Mouse (Mus musculus) embryonic facial prominence, embryonic 11.5 days (tissue): ENCODE results near the gene BC025920. TPM values are rescaled to one million over a fixed set of nuclear protein-coding genes. Genes with fewer than 3 reads are reported as not detected.

Experiments
- ATAC-seq: fragments of 200-750 bp; cut with Nextera tagmentation; replicated peaks from 2 replicates; pipeline ENCODE4 v1.8.0; 2017; ENCODE audit warnings: low read depth; ENCODE audit not compliant: insufficient number of reproducible peaks, low FRiP score, low TSS enrichment
- DNase-seq: peaks from one replicate; pipeline ENCODE4 v3.0.0-alpha.2; 2015; ENCODE audit warnings: low spot score
- H3K27ac ChIP-seq: fragments of 300-500 bp; sonication (generic); replicated peaks from 2 replicates; pipeline ENCODE4 v1.5.1; 2014; ENCODE audit warnings: mild to moderate bottlenecking, low read depth, low read length, control low read depth
- H3K27me3 ChIP-seq: fragments of 300-500 bp; sonication (generic); 2 replicates; pipeline ENCODE4 v1.6.1; 2014; ENCODE audit warnings: mild to moderate bottlenecking, low read length, moderate library complexity, mixed read lengths; ENCODE audit not compliant: control insufficient read depth, insufficient read depth
- H3K36me3 ChIP-seq: fragments of 300-500 bp; sonication (generic); replicated peaks from 2 replicates; pipeline ENCODE4 v1.6.1; 2014; ENCODE audit warnings: low read depth, mild to moderate bottlenecking, low read length, moderate library complexity, mixed read lengths; ENCODE audit not compliant: control insufficient read depth, insufficient read depth
- H3K4me1 ChIP-seq: fragments of 300-500 bp; sonication (generic); 2 replicates; pipeline ENCODE4 v1.6.1; 2014; ENCODE audit warnings: low read length, mixed read lengths; ENCODE audit not compliant: control insufficient read depth, insufficient read depth
- H3K4me2 ChIP-seq: fragments of 300-500 bp; sonication (generic); 2 replicates; pipeline ENCODE4 v1.6.1; 2014; ENCODE audit warnings: low read depth, mild to moderate bottlenecking, control low read depth, low read length, moderate library complexity
- H3K4me3 ChIP-seq: fragments of 300-500 bp; sonication (generic); 2 replicates; pipeline ENCODE4 v1.5.1; 2014; ENCODE audit warnings: low read depth, low read length, control low read depth
- H3K9ac ChIP-seq: fragments of 300-500 bp; sonication (generic); replicated peaks from 2 replicates; pipeline ENCODE4 v1.6.1; 2014; ENCODE audit warnings: mild to moderate bottlenecking, control low read depth, low read length
- H3K9me3 ChIP-seq: fragments of 300-500 bp; sonication (generic); replicated peaks from 2 replicates; pipeline ENCODE4 v1.6.1; 2016; ENCODE audit warnings: mild to moderate bottlenecking, low read length, inconsistent platforms, mixed read lengths; ENCODE audit not compliant: control insufficient read depth
- WGBS: fragments of 180-500 bp; shearing (Covaris S2); extraction: QIAGEN DNeasy Blood & Tissue Kit; methylation state at CpG from one replicate; pipeline ENCODE4 v1.1.7; 2014; 5-methylcytosine and 5-hydroxymethylcytosine counted together
- polyA plus RNA-seq: library from polyadenylated mRNA; unstranded; fragments of >200 nt; fragmentation: Nextera tagmentation; extraction: Ambion mirVana; gene quantifications from 2 replicates; pipeline ENCODE4 v1.2.1, GENCODE M21; 2014

The BC025920 gene
- polyA plus RNA-seq, 1 experiment from 2014 or later = 0.70 TPM

- Histone ChIP-seq H3K27ac (no peak overlapping the region), H3K36me3 (no peaks in the 10 kb centered on the region), H3K4me1 (peaks cover 20% of the 10 kb centered on the region), H3K4me3 (no peak overlapping the region), H3K4me2 (no peak overlapping the region), H3K9me3 (no peaks in the 10 kb centered on the region), H3K27me3 (no peaks in the 10 kb centered on the region; the same call in 1 of the 2 replicates), H3K9ac (no peak overlapping the region)
- ATAC-seq (no peak), DNase-seq (no peak)
- WGBS = 30% methylated on average over 5 of the region's 5 CpGs
Observed at GRCm38 (mm10) chr10:81595599-81595998, 10.5 kb upstream of the BC025920 start.

- Histone ChIP-seq H3K9me3 (no peaks in the 10 kb centered on the region), H3K27me3 (no peaks in the 10 kb centered on the region; the same call in 1 of the 2 replicates), H3K36me3 (no peaks in the 10 kb centered on the region), H3K9ac (peak overlapping the region; percentile 28; the same call in 1 of the 2 replicates), H3K4me1 (peaks cover 24% of the 10 kb centered on the region), H3K27ac (peak overlapping the region; percentile 60), H3K4me2 (peak overlapping the region; percentile 36), H3K4me3 (no peak overlapping the region)
- ATAC-seq = no peak
- DNase-seq = peak; percentile 52
- WGBS = 1% methylated on average over 10 of the region's 10 CpGs
Observed at GRCm38 (mm10) chr10:81596611-81597010, 9.5 kb upstream of the BC025920 start.

- WGBS = 7% methylated on average over 10 of the region's 12 CpGs
- Histone ChIP-seq H3K4me2 (peak overlapping the region; percentile 22), H3K4me1 (peaks cover 24% of the 10 kb centered on the region), H3K27me3 (no peaks in the 10 kb centered on the region; the same call in 1 of the 2 replicates), H3K36me3 (no peaks in the 10 kb centered on the region), H3K9ac (no peak overlapping the region), H3K9me3 (no peaks in the 10 kb centered on the region), H3K4me3 (no peak overlapping the region), H3K27ac (peak overlapping the region; percentile 60; the same call in 1 of the 2 replicates)
- peak; percentile 54 for DNase-seq
- ATAC-seq = 0 out of 2 replicates have a peak, but pooled peaks have one; percentile 14
Observed at GRCm38 (mm10) chr10:81597137-81597950, 8.7 kb upstream of the BC025920 start.

DNA sequence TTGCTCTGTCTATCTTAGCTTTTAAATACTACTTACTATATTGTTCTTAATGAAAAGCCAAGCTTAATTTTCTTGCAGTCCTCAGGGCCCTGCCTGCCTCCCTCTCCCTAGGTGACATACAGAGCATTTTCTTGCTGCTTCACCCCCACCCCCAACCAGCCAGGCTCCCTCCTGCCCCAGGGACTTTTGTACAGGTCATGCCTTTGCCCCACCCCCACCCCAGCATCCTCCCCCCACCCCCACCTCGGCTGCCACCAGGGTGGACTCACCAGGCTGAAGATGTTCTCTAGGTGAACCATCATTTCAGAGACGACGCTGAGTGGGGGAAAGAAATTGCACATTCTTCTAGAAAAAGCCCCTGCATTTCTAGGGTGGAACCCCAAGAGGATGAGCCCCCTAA, 7.7 kb upstream of the BC025920 start:
- no peaks in the 10 kb centered on the region for H3K36me3 ChIP-seq
- WGBS = 42% methylated on average over 3 of the region's 3 CpGs
- peaks cover 24% of the 10 kb centered on the region for H3K4me1 ChIP-seq
- H3K4me3 ChIP-seq = no peak overlapping the region
- no peaks in the 10 kb centered on the region; the same call in 1 of the 2 replicates for H3K27me3 ChIP-seq
- no peak overlapping the region for H3K27ac ChIP-seq
- H3K9me3 ChIP-seq = no peaks in the 10 kb centered on the region
- H3K9ac ChIP-seq = no peak overlapping the region
- DNase-seq (no peak), ATAC-seq (no peak)
- H3K4me2 ChIP-seq = no peak overlapping the region

GRCm38 (mm10) chr10:81598871-81599270, 7.2 kb upstream of the BC025920 start:
- Histone ChIP-seq H3K36me3 (no peaks in the 10 kb centered on the region), H3K9ac (no peak overlapping the region), H3K4me3 (no peak overlapping the region), H3K9me3 (no peaks in the 10 kb centered on the region), H3K4me2 (no peak overlapping the region), H3K27me3 (no peaks in the 10 kb centered on the region; the same call in 1 of the 2 replicates), H3K27ac (no peak overlapping the region), H3K4me1 (peaks cover 24% of the 10 kb centered on the region)
- 35% methylated on average over 6 of the region's 6 CpGs for WGBS
- DNase-seq = no peak
- no peak for ATAC-seq

DNA sequence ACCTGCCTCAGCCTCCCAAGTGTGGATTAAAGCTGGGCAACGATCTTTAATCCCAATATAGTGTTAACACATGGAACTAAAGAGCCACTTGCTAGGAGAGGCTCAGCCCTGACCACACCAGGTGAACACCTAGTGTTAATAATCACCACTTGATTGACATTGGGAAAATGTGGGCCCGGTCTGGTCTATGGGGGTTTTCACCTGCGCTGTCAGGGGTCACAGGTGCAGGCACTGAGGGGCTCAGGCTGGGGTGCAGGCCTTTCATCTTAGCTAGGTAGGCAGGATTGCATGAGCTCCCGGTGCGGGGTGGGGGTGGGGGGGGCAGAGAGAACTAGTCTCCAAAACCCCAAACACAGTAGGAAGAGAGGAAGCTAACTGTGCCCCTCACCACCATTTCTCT, 6.4 kb upstream of the BC025920 start:
- no peak overlapping the region for H3K9ac ChIP-seq
- no peak for ATAC-seq
- H3K4me3 ChIP-seq = no peak overlapping the region
- 67% methylated on average over 5 of the region's 5 CpGs for WGBS
- H3K27ac ChIP-seq = no peak overlapping the region
- no peak overlapping the region for H3K4me2 ChIP-seq
- H3K9me3 ChIP-seq = no peaks in the 10 kb centered on the region
- H3K36me3 ChIP-seq = no peaks in the 10 kb centered on the region
- H3K4me1 ChIP-seq = peaks cover 24% of the 10 kb centered on the region
- no peak for DNase-seq
- no peaks in the 10 kb centered on the region; the same call in 1 of the 2 replicates for H3K27me3 ChIP-seq

DNA sequence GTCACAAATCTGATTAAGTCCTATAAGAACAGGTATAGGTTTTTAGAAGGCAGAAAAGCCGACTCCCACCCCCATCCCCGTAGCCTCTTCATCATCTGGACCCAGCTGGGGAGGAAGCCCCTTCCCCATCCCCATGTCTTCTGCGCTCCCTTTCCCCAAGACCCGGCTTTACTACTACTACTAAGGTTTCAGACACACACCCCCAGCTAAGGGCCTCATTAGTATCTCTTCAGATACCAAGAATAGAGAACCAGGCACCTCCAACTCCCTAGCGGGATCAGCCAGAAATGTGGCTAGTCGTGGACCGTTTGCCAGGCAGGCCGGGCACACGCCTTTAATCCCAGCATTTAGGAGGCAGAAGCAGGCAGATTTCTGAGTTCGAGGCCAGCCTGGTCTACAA, 6.0 kb upstream of the BC025920 start:
- Histone ChIP-seq H3K9me3 (no peaks in the 10 kb centered on the region), H3K27ac (no peak overlapping the region), H3K27me3 (no peaks in the 10 kb centered on the region; the same call in 1 of the 2 replicates), H3K36me3 (no peaks in the 10 kb centered on the region), H3K4me3 (no peak overlapping the region), H3K4me1 (peaks cover 24% of the 10 kb centered on the region), H3K4me2 (no peak overlapping the region), H3K9ac (no peak overlapping the region)
- ATAC-seq = no peak
- WGBS = 46% methylated on average over 10 of the region's 10 CpGs
- no peak for DNase-seq

DNA sequence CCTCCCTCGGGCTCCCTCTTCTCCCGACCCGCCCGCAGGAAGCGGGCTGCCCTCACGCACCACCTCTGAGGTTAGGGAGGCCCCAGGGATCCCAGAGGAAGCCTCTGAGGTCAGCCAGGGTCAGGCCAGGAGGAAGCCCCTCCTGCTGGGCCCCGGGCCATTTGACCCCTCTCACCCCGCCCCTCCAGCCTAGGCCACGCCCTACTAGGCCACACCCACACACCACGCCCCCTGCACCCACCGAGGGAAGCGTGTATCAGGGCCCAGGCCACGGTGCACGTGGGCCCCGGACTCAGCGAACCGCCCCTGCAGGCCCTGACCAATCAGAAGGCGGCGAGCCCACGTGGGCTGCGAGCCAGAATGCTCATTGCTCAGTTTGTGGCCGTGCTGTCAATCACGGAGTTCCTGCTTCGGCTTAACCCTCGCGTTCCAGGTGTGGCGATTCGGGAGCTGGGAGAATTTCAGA, 5.3 kb upstream of the BC025920 start, which contains the start of gene Tle6:
TSS of gene Tle6 (minus strand) at position 336 of the 466 bp plus-strand sequence.
- Histone ChIP-seq H3K4me2 (peak within 1 kb of the TSS; percentile 11), H3K9ac (no peak within 1 kb of the TSS), H3K4me3 (no peak within 1 kb of the TSS), H3K4me1 (peaks cover 18% of the 10 kb centered on the region), H3K27ac (peak within 1 kb of the TSS; percentile 30; the same call in 1 of the 2 replicates), H3K36me3 (no peaks in the 10 kb centered on the region), H3K27me3 (no peaks in the 10 kb centered on the region; the same call in 1 of the 2 replicates), H3K9me3 (no peaks in the 10 kb centered on the region)
- peak; percentile 82 for ATAC-seq
- peak; percentile 99 for DNase-seq
- 0% methylated on average over 28 of the region's 28 CpGs for WGBS
